Mouse (Mus musculus) cerebellum, adult 2 months (tissue): ENCODE measurements at regions not wholly inside any gene's neighbourhood (a gene's known extent, or its start where the extent isn't known, plus 50 kb on each side); places are given as distances from the start of the nearest gene placed in this dataset.
"Not testable (repeated sequence)": the region's sequence is repeated elsewhere in the genome, so short reads cannot be mapped to it uniquely, and the experiment has no call there.

Source experiments
- DNase-seq, 2 experiments: peaks; one replicate each; pipeline ENCODE4 v3.0.0; 2021
- H3K27ac ChIP-seq: fragments of 200-500 bp; 2 replicates; pipeline ENCODE4 v1.5.1; 2012; ENCODE audit warnings: low read length, control low read depth, inconsistent platforms; ENCODE audit not compliant: insufficient read depth
- H3K27me3 ChIP-seq: fragments of 200-500 bp; 2 replicates; pipeline ENCODE4 v1.6.1; 2012; ENCODE audit warnings: inconsistent platforms, mild to moderate bottlenecking, low read length, moderate library complexity; ENCODE audit not compliant: control insufficient read depth, insufficient read depth
- H3K4me1 ChIP-seq: fragments of 200-500 bp; 2 replicates; pipeline ENCODE4 v1.6.1; 2011; ENCODE audit warnings: low read length; ENCODE audit not compliant: control insufficient read depth, insufficient read depth
- H3K4me3 ChIP-seq: fragments of 200-500 bp; replicated peaks from 2 replicates; pipeline ENCODE3; 2011; ENCODE audit warnings: mild to moderate bottlenecking, low read depth, low read length, control low read depth; ENCODE audit not compliant: insufficient read depth
- CTCF ChIP-seq: fragments of 200-500 bp; IDR thresholded peaks from 2 replicates; pipeline ENCODE4 v1.5.1; 2011; ENCODE audit warnings: low read depth, mild to moderate bottlenecking, control low read depth, low read length, moderate library complexity, borderline replicate concordance; ENCODE audit not compliant: insufficient read depth
- POLR2A ChIP-seq: fragments of 200-500 bp; IDR thresholded peaks from 2 replicates; pipeline ENCODE4 v1.6.1; 2011; ENCODE audit warnings: low read length, control low read depth, borderline replicate concordance; ENCODE audit not compliant: insufficient read depth
- WGBS: fragments of 180-500 bp; shearing (Covaris S2); methylation state at CpG from one replicate; pipeline ENCODE4 v1.1.7; 2018; 5-methylcytosine and 5-hydroxymethylcytosine counted together

DNA sequence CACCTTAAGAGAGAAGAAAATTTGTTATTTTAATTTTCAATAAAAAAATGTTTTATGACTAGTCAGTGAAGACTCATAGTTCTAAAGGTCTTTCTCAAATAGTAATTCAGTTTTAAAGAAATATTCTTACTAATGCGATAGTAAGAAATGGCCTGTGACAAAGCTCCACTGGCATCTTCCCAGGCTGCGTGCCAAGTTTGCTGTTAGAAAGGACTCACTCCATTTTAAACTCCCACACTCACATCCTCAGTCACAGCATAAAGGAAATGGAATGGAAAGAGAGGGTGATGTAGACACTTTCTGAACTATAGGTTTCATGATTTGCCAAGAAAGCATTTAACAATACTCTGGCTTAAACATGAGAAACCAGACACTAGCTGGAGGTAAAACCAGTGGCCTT lies 436.6 kb downstream of the Mei4 start:
- H3K27ac ChIP-seq, result no peak overlapping the region
- DNase-seq, result no peak
- H3K4me3 ChIP-seq, result no peak overlapping the region
- no peaks in the 10 kb centered on the region for H3K4me1 ChIP-seq
- TF ChIP-seq POLR2A (no peak), CTCF (no peak)
- H3K27me3 ChIP-seq, result no peaks in the 10 kb centered on the region
- WGBS, result 79% methylated on average over 2 of the region's 2 CpGs

DNA sequence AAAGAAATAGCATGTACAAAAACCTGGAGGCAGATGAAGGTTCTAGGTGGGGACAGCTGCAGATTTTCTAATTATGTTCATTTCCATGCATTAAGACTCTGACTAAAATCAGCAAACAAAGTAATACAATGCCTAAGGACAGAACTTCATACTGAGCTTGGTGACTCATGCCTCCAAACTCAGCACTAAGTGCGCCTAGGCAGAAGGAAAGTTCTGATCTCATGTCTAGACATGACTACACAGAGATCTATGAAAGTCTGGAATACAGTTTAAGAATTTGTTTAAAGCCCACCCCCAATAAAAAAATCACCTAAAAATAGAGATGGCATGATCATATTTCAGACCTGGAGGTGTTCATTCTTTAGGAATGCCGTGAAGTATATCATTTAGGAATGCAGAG lies 442.8 kb downstream of the Mei4 start:
- Histone ChIP-seq H3K27me3 (no peaks in the 10 kb centered on the region), H3K4me3 (no peak overlapping the region), H3K27ac (no peak overlapping the region), H3K4me1 (no peaks in the 10 kb centered on the region)
- TF ChIP-seq CTCF, result no peak
- TF ChIP-seq POLR2A, result no peak
- WGBS, result 96% methylated on average over 2 of the region's 2 CpGs
- no peak for DNase-seq

DNA sequence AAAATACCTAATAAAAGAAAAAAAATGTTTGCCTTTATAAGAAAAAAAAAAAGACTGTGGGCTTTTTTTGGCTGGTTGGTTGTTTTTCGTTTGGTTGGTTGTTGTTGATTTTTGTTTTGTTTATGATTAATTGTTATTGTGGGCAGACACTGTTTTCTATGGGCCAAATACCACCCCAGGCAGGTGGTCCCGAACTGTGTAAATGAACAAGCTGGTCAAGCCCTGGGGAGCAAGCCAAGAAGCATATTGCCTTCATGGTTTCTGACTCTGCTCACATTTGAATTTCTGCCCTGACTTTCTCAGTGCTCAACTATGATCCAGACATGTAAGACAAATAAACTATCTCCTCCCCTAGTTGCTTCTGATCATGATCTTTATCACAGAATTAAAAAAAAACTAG lies 449.0 kb downstream of the Mei4 start:
- no peak overlapping the region for H3K4me3 ChIP-seq
- H3K27ac ChIP-seq, result no peak overlapping the region
- DNase-seq, result peak; percentile 6 to 13
- H3K4me1 ChIP-seq, result no peaks in the 10 kb centered on the region
- WGBS, result 30% methylated on average over 2 of the region's 2 CpGs
- no peaks in the 10 kb centered on the region for H3K27me3 ChIP-seq
- no peak for TF ChIP-seq POLR2A
- no peak for TF ChIP-seq CTCF

DNA sequence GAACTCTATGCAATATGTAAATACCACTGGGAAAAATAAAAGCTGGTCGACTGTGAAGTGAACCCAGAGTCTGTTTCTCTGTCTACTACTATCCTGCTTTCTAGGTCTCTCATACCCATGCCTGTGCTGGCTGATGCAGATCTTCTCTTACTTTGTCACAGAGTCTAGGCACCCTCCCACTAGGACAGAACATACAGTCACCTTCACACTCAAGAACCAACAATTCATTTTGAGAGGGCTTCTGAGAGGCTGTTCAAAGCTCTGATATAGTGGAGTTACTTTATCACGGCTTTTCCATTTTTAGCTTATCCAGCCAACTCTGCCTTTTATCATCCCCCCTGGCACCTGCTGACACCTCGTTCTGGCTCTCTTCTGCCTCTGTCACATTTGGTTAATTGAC lies 477.0 kb downstream of the Mei4 start:
- no peaks in the 10 kb centered on the region for H3K27me3 ChIP-seq
- H3K4me3 ChIP-seq, result no peak overlapping the region
- no peaks in the 10 kb centered on the region for H3K4me1 ChIP-seq
- H3K27ac ChIP-seq, result no peak overlapping the region
- DNase-seq, result no peak
- 62% methylated on average over 3 of the region's 3 CpGs for WGBS
- no peak for TF ChIP-seq CTCF
- no peak for TF ChIP-seq POLR2A

DNA sequence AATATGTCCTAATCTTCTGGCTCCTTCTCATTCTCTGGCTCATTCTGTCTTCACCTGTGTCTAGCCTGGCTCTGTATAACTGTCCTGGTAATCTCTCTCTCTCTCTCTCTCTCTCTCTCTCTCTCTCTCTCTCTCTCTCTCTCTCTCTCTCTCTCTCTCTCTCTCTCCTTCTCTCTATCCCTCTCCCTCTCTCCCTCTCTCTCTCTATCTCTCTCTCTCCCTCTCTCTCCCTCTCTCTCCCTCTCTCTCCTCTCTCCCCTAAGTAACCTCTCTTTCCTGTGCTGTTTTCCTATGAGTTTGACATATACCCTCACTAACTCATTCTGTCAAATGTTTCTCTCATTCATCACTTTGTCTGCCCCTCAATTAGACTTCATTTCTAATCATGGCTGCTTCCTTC lies 478.6 kb upstream of the Irak1bp1 start:
- H3K27me3 ChIP-seq, H3K4me1 ChIP-seq, H3K4me3 ChIP-seq, DNase-seq, H3K27ac ChIP-seq: not testable (repeated sequence)

DNA sequence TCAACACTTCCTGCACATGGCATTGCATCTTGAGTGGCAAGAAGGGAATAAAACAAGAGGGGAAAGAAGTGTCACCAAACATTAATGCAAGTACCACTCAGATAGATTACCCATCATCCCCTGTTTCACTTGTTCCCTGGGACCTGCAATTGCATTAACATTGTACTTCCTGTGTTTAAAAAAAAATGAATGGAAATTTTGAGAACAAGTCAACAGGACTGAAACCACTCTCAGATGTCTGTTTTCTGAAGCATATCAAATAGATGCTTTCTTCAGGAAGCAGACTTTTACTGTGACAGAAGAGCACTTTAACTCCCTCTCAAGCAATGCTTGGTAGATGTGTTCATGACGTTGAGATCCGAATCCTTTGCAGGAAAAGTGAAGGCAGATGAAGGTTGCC lies 469.8 kb upstream of the Irak1bp1 start:
- WGBS, result 87% methylated on average over 2 of the region's 2 CpGs
- Histone ChIP-seq H3K4me3 (no peak overlapping the region), H3K27me3 (no peaks in the 10 kb centered on the region), H3K4me1 (no peaks in the 10 kb centered on the region), H3K27ac (no peak overlapping the region)
- DNase-seq, result no peak
- TF ChIP-seq CTCF, result no peak
- no peak for TF ChIP-seq POLR2A

DNA sequence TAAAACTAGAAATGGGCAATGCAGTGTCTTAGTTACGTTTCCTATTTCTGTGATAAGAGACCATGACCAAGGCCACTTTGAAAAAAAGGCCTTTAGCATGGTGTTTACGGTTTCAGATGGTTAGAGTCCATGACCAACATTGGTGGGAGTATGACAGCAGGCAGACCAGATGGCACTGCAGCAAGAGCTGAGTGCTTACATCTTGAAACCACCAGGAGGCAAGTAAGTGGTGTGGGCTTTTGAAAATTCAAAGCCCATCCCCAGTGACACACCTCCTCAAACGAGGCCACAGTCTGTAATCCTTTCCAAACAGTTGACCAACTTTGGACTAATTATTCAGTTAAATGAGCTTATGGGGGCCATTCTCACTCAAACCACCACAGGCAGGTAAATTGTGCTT lies 427.0 kb upstream of the Irak1bp1 start:
- DNase-seq, result peak in 1 of 2 experiments; percentile 31
- 28% methylated on average over 3 of the region's 3 CpGs for WGBS
- Histone ChIP-seq H3K4me3 (no peak overlapping the region), H3K27ac (no peak overlapping the region), H3K27me3 (no peaks in the 10 kb centered on the region), H3K4me1 (peaks cover 4% of the 10 kb centered on the region; the same call in 1 of the 2 replicates)
- TF ChIP-seq POLR2A (no peak), CTCF (no peak)

DNA sequence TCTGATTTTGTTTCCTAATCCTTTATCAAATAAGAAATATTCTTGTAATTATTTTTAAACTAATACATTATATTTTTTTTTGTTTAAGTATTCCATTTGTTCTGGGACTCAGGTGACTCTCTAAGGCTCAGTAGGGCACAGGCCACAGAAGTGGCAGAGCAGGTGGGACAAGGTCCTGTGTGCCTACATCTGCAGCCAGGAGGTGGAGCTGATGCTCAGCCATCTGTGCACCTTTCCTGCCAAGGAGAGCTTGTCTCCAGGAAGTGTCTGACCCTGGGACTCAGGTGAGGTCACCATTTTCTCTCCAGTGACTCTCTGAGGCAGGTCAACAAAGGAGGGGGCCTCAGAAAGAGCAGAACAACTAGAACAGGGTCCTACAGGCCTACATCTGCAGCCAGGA lies 425.3 kb upstream of the Irak1bp1 start:
- Histone ChIP-seq H3K27me3 (no peaks in the 10 kb centered on the region), H3K4me1 (peaks cover 4% of the 10 kb centered on the region; the same call in 1 of the 2 replicates), H3K4me3 (no peak overlapping the region), H3K27ac (no peak overlapping the region)
- TF ChIP-seq POLR2A, result no peak
- TF ChIP-seq CTCF, result peak; percentile 14; the same call in 1 of the 2 replicates
- peak; percentile 12 to 15 for DNase-seq

DNA sequence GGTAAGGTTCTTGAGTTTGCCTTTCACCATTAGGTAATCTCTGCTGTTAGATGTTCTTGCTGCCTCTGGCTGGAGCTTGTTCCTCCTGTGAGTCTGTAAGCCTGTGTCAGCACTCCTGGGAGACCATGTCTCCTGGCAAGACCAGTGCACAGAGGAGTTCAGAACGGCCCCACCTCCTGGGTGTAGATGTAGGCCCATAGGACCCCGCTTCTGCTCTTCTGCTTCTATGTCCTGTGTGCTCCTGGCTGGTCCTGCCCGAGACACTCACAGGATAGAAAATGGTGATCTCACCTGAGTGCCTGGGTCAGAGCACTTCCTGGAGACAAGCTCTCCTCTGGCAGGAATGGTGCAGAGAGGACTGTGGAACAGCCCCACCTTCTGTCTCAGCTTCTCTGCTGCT lies 422.2 kb upstream of the Irak1bp1 start:
- 86% methylated on average over 3 of the region's 3 CpGs for WGBS
- H3K27me3 ChIP-seq, result no peaks in the 10 kb centered on the region
- peaks cover 4% of the 10 kb centered on the region; the same call in 1 of the 2 replicates for H3K4me1 ChIP-seq
- TF ChIP-seq POLR2A, result no peak
- no peak for TF ChIP-seq CTCF
- no peak for DNase-seq
- no peak overlapping the region for H3K4me3 ChIP-seq
- no peak overlapping the region for H3K27ac ChIP-seq
